Mouse (Mus musculus) frontal cortex, adult 2 months (tissue): ENCODE measurements at regions not wholly inside any gene's neighbourhood (a gene's known extent, or its start where the extent isn't known, plus 50 kb on each side); places are given as distances from the start of the nearest gene placed in this dataset.

Experiments
- DNase-seq, 2 experiments: peaks; one replicate each; pipeline ENCODE4 v3.0.0; 2022; ENCODE audit warnings: low spot score in 1 of 2; ENCODE audit errors: extremely low spot score in 1 of 2

- DNase-seq = no peak
These were observed 286.9 kb upstream of the 4930452B06Rik start for GRCm38 (mm10) chr14:8952853-8953397.

GRCm38 (mm10) chr14:8948751-8949150, 282.7 kb upstream of the 4930452B06Rik start:
- DNase-seq = no peak

- no peak for DNase-seq
These were observed 281.0 kb upstream of the 4930452B06Rik start for GRCm38 (mm10) chr14:8946851-8947625.

GRCm38 (mm10) chr14:8935121-8935520, 269.1 kb upstream of the 4930452B06Rik start:
- peak; percentile 8 to 87 for DNase-seq
